Mouse (Mus musculus) c-Kit-positive CD71-negative TER-119-negative erythroid progenitor cells, embryonic 14.5 days (primary cell): ENCODE results near the gene Mgat5b.

Source experiments
- DNase-seq: peaks from one replicate; pipeline ENCODE4 v3.0.0-alpha.2; 2013; ENCODE audit warnings: low read depth

Mgat5b gene

DNA sequence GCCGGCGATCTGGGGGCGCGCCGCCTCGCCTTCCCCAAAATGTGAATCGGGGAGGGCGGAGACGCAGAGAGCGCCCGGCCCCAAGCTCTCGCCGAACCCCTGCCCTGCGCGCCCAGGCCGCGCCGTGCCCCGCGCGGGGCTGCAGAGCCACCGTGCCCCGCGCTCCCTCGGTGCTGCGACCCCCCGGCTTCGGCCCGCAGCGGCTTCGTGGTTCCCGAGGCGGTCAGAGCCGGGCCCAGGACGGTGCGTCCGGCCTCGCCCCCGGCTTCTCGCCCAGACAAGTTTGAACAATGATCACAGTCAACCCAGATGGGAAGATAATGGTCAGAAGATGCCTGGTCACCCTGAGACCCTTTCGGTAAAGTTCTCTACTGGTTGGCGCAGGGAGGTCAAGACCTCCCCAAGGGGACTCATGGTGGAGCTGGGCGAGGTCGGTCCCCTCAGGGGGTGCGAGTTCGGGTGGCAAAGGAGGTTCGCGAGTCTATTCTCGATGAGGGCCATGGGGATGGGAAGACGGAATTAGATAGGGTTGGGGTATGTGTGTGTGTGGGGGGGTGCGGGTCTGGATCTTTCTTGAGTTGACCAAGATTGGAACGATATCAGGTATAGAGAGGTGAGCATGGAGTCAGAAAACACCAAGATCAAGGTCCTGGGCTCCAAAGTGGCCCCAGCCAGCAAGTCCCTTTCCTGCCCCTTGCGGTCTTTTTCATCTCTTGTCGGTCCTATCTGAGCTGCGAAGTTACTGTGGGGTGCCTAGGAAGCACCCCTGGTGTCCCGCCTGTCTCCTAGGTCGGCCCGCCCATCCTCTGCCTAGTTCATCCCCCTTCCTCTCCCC lies 740 bp downstream of the Mgat5b start:
- DNase-seq = no peak

DNA sequence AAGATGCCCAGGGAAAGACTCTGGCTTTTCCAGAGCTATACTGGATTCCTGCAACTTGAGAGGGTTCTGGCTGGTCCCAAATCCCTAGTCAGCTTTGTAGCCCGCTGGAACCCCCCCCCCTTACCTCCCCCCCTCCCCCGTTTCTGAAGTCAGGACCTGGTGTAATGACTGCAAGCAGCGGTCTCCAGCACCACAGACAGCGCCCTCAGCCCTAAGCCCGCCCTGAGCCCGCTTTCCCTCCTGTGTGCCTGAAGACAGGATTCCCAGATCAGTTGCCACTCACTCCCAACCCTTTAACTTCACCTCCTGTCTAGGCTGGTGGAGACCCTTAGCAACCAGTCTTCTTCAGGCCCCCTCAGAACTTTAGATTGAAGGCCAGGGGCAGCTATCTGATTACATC lies 2.1 kb downstream of the Mgat5b start:
- DNase-seq = no peak

GRCm38 (mm10) chr11:116922058-116922457 lies 3.4 kb downstream of the Mgat5b start:
- DNase-seq = no peak

DNA sequence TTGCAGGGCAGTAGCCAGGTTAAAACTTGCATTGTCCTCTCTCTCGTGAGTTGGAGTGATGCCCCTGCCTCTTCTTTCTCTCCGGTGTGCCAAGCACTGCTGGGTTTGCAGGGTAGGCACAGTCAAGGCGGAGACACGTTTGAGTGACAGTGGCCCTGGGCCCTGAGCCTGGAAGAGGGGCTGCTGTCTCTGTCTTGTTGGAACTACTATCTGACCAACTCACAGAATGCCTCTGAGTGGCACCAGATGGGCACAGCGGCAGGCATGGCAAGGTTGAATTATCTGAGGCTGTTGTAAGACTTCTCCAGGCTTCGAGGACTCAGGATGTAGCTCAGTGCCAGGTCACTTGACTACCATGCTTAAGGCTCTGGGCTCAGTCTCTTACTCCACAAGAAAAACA lies 9.4 kb downstream of the Mgat5b start:
- no peak for DNase-seq

DNA sequence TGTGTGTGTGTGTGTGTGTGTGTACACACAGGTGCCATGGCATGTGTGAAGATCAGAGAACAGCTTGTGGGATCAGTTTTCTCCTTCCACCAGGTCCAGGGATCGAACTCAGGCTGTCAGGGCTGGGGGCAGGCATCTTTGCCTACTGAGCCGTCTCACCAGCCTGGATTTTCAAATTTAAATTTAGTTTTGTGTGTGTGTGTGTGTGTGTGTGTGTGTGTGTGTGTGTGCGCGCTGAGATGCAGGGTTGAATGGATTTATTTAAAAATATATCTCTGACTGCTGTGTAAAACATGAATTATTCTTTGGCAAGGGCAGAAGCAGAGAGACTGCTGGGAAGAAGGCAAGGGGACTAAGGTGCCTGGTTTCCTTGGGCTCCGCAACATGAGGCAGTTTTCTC lies 16.2 kb downstream of the Mgat5b start:
- DNase-seq = no peak

- DNase-seq = no peak
These were observed 16.7 kb downstream of the Mgat5b start for GRCm38 (mm10) chr11:116935354-116935753.

DNA sequence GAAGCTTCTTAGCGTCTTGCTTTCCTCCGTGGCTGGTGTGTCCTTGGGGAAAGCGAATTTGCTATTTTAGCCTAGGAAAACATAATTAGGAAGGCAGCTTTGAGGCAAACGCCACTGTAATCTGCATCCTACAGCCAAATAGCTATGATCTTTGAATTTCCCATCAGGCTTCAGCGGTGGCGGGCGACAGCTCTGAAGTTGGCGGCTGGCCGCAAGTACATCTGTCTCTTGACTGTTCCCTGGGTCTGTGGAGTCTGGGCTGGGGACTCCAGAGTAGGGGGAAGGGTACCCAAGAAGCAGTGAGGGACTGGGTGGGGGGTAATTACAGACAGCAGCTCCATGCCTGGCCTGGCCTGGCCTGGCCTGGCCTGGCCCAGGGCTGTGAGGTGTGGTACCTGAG lies 17.3 kb downstream of the Mgat5b start:
- DNase-seq = no peak

GRCm38 (mm10) chr11:116937141-116937540 lies 18.5 kb downstream of the Mgat5b start:
- DNase-seq = no peak

DNA sequence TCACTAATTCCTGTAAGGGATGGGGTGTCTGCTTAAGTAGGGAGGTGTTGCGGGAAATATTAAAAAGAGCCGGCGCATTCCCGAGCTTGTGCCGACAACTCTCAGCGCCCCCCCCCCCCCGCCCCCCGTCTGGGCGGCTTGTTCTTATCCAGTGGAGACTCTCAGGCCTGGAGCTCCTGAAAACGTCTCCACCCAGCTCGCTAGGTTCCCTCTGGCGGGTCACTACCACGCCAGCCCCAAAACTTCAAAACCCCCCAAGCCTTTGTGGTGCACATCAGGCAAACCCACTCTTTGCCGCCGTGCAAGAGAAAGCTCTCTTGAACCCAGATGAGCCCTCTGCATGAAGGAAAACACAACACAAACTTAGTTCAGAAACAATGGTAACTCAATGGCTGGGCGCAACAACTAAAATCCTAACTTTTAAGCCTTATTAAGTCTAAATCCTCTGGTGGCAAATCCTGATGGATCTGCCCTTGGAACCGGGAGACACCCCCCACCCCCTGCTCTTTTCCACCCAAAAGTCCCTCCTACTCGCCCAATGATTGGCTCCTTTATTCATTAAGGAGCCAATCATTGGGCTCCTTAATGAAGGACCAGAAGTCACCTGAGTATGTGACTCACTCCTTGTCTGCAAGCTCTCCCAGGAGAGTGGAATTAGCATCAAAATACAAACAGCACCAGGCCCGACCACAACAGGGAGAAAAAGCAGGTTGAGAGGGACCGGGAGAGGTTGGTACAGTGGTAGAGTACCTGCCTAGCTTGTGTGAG lies 21.6 kb downstream of the Mgat5b start:
- no peak for DNase-seq

DNA sequence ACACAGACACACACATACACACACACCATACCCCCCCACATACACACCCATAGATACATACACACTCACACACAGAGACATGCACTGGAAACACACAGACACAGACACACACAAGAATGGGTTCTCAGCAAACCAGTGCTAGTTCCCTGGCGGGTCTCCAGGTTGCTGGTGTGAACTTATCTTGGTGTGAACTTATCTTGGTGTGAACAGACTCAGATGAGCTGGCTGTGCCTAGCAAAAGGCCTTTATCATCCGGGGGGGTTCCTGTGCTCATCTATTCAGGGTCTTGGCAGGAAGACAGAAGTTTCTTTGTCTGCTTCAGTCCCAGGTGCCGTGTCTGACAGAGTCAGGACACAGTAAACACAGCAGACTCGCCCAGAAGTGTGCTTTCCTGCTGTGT lies 25.7 kb downstream of the Mgat5b start:
- no peak for DNase-seq

- DNase-seq = peak; percentile 18
These were observed 31.2 kb downstream of the Mgat5b start for GRCm38 (mm10) chr11:116949832-116950231.

GRCm38 (mm10) chr11:116951429-116951828 lies 32.8 kb downstream of the Mgat5b start:
- DNase-seq = no peak

DNA sequence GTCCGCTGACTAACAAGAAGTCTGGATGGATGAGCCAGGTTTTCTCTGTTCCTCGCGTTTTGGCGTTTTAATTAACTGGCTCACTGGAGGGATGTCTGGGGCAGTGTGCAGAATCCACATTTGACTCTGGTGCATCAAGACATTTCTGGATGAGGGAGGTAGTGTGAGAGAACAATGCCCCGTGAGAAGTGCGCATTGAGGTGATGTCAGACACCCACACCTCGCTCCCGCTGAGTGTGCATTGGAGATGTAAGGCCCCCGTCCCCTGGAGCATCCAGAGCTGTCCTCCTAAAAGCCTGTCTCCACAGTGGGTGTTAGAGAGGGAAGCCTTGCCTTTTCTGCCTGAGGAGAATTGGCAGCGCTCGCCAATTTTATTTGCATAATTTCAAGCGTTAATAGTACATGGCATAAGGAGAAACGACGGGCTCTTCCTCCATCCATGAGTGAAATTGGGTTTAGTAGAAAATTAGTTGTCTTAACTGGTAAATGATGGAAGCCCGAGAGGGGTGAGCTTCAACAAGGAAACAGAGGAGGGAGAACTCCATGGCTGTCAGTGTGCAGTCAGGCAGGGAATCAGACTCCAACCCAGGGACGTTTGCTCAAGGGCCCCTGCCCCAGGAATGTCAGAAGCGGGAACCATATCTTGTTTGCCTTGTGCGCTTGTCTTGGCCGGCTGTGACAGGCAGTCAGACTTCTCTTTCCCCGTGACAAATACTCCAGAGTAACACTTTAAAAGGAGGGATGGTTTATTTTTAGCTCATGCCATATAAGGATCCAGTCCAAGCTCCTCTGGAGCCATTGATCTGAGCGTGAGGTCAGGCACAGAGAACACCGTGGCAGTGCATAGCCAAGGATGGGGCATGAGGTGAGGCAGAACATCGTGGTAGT lies 35.8 kb downstream of the Mgat5b start:
- DNase-seq = no peak

DNA sequence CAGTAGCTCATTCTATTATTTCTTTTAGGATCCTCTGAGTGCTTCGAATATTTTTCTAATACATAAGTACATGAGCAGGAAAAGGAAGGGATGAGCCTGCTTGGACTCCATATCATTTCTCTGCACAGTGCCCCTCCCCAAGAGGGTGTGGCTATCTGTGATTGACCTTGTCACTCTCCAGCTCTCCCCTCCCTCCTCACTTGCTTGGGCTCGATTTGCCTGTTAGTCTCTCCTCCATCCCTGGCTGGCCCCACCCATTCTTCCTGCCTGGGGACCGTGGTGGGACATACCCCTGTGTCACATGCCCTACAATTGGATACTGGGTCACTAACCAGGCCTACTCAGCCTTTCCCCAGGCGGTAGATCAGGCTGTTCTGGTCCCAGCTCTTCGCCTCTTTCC lies 39.9 kb downstream of the Mgat5b start:
- no peak for DNase-seq

DNA sequence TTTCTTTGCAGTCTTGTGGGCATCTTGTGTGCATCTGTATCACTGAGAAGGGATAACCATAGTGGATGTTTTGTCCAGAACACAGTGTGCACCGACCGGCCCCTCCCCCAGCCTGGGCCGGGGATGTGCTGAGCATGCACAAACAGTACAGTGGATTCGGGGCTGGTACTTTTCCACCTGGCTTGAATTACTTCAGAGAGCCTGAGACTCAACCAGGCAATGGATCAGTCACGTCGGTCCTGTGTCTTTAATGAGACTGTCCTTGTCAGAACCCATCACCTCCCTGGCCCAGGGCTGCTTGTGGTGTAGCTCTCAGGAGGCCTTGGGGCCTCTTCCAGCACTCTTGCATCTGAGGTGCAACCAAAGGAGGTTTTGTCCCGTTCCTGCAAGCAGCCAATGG lies 46.4 kb downstream of the Mgat5b start:
- no peak for DNase-seq

GRCm38 (mm10) chr11:116965961-116966360 lies 47.3 kb downstream of the Mgat5b start:
- DNase-seq = no peak

GRCm38 (mm10) chr11:116968586-116968985 lies 49.9 kb downstream of the Mgat5b start:
- no peak for DNase-seq

DNA sequence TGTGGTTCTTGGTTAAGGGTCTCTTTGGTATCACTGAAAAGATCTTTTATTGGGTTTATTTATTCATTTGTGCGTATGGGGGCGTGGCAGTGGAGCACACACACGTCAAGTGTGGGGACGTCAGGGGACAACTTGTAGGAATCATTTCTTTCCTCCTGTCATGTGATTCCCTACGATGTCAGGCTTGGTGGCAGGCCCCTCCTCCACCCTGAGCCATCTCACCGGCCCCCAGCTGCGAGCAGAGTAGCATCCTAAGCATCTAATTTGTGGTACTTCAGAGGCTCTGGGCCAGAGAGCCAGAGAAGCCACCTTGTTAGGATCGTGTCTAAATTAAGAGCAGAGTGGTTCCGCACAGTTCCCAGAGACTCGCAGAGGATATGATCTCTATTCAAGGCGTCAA lies 50.8 kb downstream of the Mgat5b start:
- DNase-seq = no peak

- no peak for DNase-seq
These were observed 52.2 kb downstream of the Mgat5b start for GRCm38 (mm10) chr11:116970847-116971246.

- no peak for DNase-seq
These were observed 54.2 kb downstream of the Mgat5b start for GRCm38 (mm10) chr11:116972828-116973227.

- DNase-seq = no peak
These were observed 54.8 kb downstream of the Mgat5b start for GRCm38 (mm10) chr11:116973508-116973907.

GRCm38 (mm10) chr11:116974341-116974740 lies 55.7 kb downstream of the Mgat5b start:
- DNase-seq = no peak
